Mouse (Mus musculus) stomach, embryonic 15.5 days (tissue): ENCODE measurements around the gene Olfr716. TPM values are rescaled to one million over a fixed set of nuclear protein-coding genes. Genes with fewer than 3 reads are reported as not detected.
"Not testable (repeated sequence)": the region's sequence is repeated elsewhere in the genome, so short reads cannot be mapped to it uniquely, and the experiment has no call there.

Experiments used
- ATAC-seq: fragments of 200-750 bp; cut with Nextera tagmentation; 2 replicates; pipeline ENCODE4 v1.8.0; 2017; ENCODE audit warnings: low read depth, moderate number of reproducible peaks, moderate TSS enrichment; ENCODE audit not compliant: insufficient read depth, low FRiP score
- H3K27ac ChIP-seq: fragments of 300-500 bp; sonication (generic); 2 replicates; pipeline ENCODE4 v1.5.1; 2015; ENCODE audit warnings: mild to moderate bottlenecking, inconsistent platforms
- H3K27me3 ChIP-seq: fragments of 300-500 bp; sonication (generic); replicated peaks from 2 replicates; pipeline ENCODE4 v1.6.1; 2015; ENCODE audit warnings: inconsistent platforms
- H3K36me3 ChIP-seq: fragments of 300-500 bp; sonication (generic); 2 replicates; pipeline ENCODE4 v1.6.1; 2015; ENCODE audit warnings: inconsistent platforms
- H3K4me1 ChIP-seq: fragments of 300-500 bp; sonication (generic); 2 replicates; pipeline ENCODE4 v1.6.1; 2015; ENCODE audit warnings: inconsistent platforms
- H3K4me2 ChIP-seq: fragments of 300-500 bp; sonication (generic); 2 replicates; pipeline ENCODE4 v1.6.1; 2015; ENCODE audit warnings: mild to moderate bottlenecking, inconsistent platforms
- H3K4me3 ChIP-seq: fragments of 300-500 bp; sonication (generic); replicated peaks from 2 replicates; pipeline ENCODE4 v1.5.1; 2015; ENCODE audit warnings: inconsistent platforms
- H3K9ac ChIP-seq: fragments of 300-500 bp; sonication (generic); 2 replicates; pipeline ENCODE4 v1.6.1; 2015; ENCODE audit warnings: inconsistent platforms
- H3K9me3 ChIP-seq: fragments of 300-500 bp; sonication (generic); 2 replicates; pipeline ENCODE4 v1.6.1; 2016; ENCODE audit warnings: inconsistent platforms
- whole genome bisulfite sequencing: fragments of 180-500 bp; shearing (Covaris S2); methylation state at CpG from one replicate; pipeline ENCODE4 v1.1.7; 2015; 5-methylcytosine and 5-hydroxymethylcytosine counted together
- polyA plus RNA-seq: library from polyadenylated mRNA; unstranded; fragments of >200 nt; fragmentation: Nextera tagmentation; extraction: Ambion mirVana; gene quantifications from 2 replicates; pipeline ENCODE4 v1.2.1, GENCODE M21; 2015

The Olfr716 gene
- polyA plus RNA-seq: not detected in 2 replicates

- 59% methylated on average over 2 of the region's 2 CpGs for WGBS
- not testable (repeated sequence) for H3K4me2 ChIP-seq, H3K27ac ChIP-seq, H3K9ac ChIP-seq, H3K36me3 ChIP-seq, H3K9me3 ChIP-seq, H3K27me3 ChIP-seq, ATAC-seq, H3K4me3 ChIP-seq, H3K4me1 ChIP-seq
Measured at GRCm38 (mm10) chr7:107138027-107138426, at the start of gene Olfr716. TSS of gene Olfr716 (plus strand) at chr7:107138327.

- WGBS: 53% methylated on average over 1 of the region's 1 CpGs
- no peak within 1 kb of the TSS for H3K9ac ChIP-seq
- no peaks in the 10 kb centered on the region for H3K27me3 ChIP-seq
- H3K4me1 ChIP-seq: no peaks in the 10 kb centered on the region
- no peak within 1 kb of the TSS for H3K4me2 ChIP-seq
- no peak within 1 kb of the TSS for H3K4me3 ChIP-seq
- H3K27ac ChIP-seq: no peak within 1 kb of the TSS
- H3K9me3 ChIP-seq: no peaks in the 10 kb centered on the region
- H3K36me3 ChIP-seq: no peaks in the 10 kb centered on the region
- no peak for ATAC-seq
Measured at GRCm38 (mm10) chr7:107092920-107093319, 45.2 kb upstream of the Olfr716 start, which contains the start of gene Olfr17. TSS of gene Olfr17 (plus strand) at chr7:107093220.

- not testable (repeated sequence) for H3K27ac ChIP-seq, H3K27me3 ChIP-seq, H3K4me1 ChIP-seq, H3K9ac ChIP-seq, ATAC-seq, H3K4me3 ChIP-seq, H3K4me2 ChIP-seq, H3K36me3 ChIP-seq, H3K9me3 ChIP-seq
- 70% methylated on average over 2 of the region's 2 CpGs for WGBS
Measured at GRCm38 (mm10) chr7:107110269-107110668, 27.9 kb upstream of the Olfr716 start, which contains the start of gene Olfr715b. TSS of gene Olfr715b (minus strand) at chr7:107110369.

- H3K4me2 ChIP-seq, H3K9me3 ChIP-seq, H3K36me3 ChIP-seq, ATAC-seq, H3K4me1 ChIP-seq, H3K27ac ChIP-seq, H3K27me3 ChIP-seq, H3K4me3 ChIP-seq, H3K9ac ChIP-seq: not testable (repeated sequence)
- 79% methylated on average over 3 of the region's 3 CpGs for WGBS
Measured at GRCm38 (mm10) chr7:107130983-107131382, 7.1 kb upstream of the Olfr716 start, which contains the start of gene Olfr715. TSS of gene Olfr715 (minus strand) at chr7:107131083.

- 80% methylated on average over 10 of the region's 10 CpGs for WGBS
- H3K27ac ChIP-seq: no peak within 1 kb of the TSS
- no peaks in the 10 kb centered on the region for H3K27me3 ChIP-seq
- no peaks in the 10 kb centered on the region for H3K36me3 ChIP-seq
- H3K4me2 ChIP-seq: no peak within 1 kb of the TSS
- no peak within 1 kb of the TSS for H3K9ac ChIP-seq
- no peaks in the 10 kb centered on the region for H3K9me3 ChIP-seq
- H3K4me1 ChIP-seq: no peaks in the 10 kb centered on the region
- no peak within 1 kb of the TSS for H3K4me3 ChIP-seq
- no peak for ATAC-seq
Measured at GRCm38 (mm10) chr7:107166690-107167089, 28.6 kb downstream of the Olfr716 start, which contains the start of gene Nlrp14. TSS of gene Nlrp14 (plus strand) at chr7:107166990.

- 33% methylated on average over 2 of the region's 2 CpGs for WGBS
- Histone ChIP-seq H3K27ac (no peak overlapping the region), H3K4me3 (no peak overlapping the region), H3K9me3 (no peaks in the 10 kb centered on the region), H3K4me1 (no peaks in the 10 kb centered on the region), H3K27me3 (no peaks in the 10 kb centered on the region), H3K4me2 (no peak overlapping the region), H3K9ac (no peak overlapping the region), H3K36me3 (no peaks in the 10 kb centered on the region)
- no peak for ATAC-seq
Measured at GRCm38 (mm10) chr7:107180406-107180805, 42.3 kb downstream of the Olfr716 start.

Other genes with a start within 250 kb of the Olfr716 start
- not detected in 2 replicates for gene Olfr707, start 237.1 kb upstream of the Olfr716 start, polyA plus RNA-seq
- not detected in 2 replicates for gene Olfr1532-ps1, start 230.3 kb upstream of the Olfr716 start, polyA plus RNA-seq
- not detected in 2 replicates for gene Olfr709-ps1, start 206.1 kb upstream of the Olfr716 start, polyA plus RNA-seq
- gene Olfr710, start 190.0 kb upstream of the Olfr716 start, polyA plus RNA-seq: not detected in 2 replicates
- not detected in 2 replicates for gene Olfr6, start 174.4 kb upstream of the Olfr716 start, polyA plus RNA-seq
- not detected in 2 replicates for gene Olfr711, start 162.9 kb upstream of the Olfr716 start, polyA plus RNA-seq
- not detected in 2 replicates for gene Olfr2, start 132.3 kb upstream of the Olfr716 start, polyA plus RNA-seq
- not detected in 2 replicates for gene Olfr713, start 107.2 kb upstream of the Olfr716 start, polyA plus RNA-seq
- not detected in 2 replicates for gene Olfr714, start 67.3 kb upstream of the Olfr716 start, polyA plus RNA-seq
- gene Olfr17, start 45.1 kb upstream of the Olfr716 start, polyA plus RNA-seq: not detected in 2 replicates
- gene Olfr715b, start 28.0 kb upstream of the Olfr716 start, polyA plus RNA-seq: not detected in 2 replicates
- gene Olfr715, start 7.2 kb upstream of the Olfr716 start, polyA plus RNA-seq: not detected in 2 replicates
- not detected in 2 replicates for gene Nlrp14, start 28.7 kb downstream of the Olfr716 start, polyA plus RNA-seq
- gene Rbmxl2, start 71.1 kb downstream of the Olfr716 start, polyA plus RNA-seq: not detected in 2 replicates
- 3.1 and 3.7 TPM in 2 replicates for gene Syt9, start 232.4 kb downstream of the Olfr716 start, polyA plus RNA-seq